Mouse (Mus musculus): ENCODE measurements around the gene Nhlrc3. TPM values are rescaled to one million over a fixed set of nuclear protein-coding genes. Genes with fewer than 3 reads are reported as not detected.
A peak's percentile ranks its signal among the peaks of the same experiment; 100 is the strongest.

The Nhlrc3 gene
- 12.6 and 16.2 TPM in 2 replicates for total RNA-seq (2012; rRNA removed)

- peak within 1 kb of the TSS; percentile 86 to 90 for H3K4me3 ChIP-seq (ENCODE audit: insufficient read depth in 1 of 2, low read depth in 1 of 2, low read length in 2 of 2, poor library complexity in 1 of 2, severe bottlenecking in 1 of 2)
- no peaks in the 10 kb centered on the region for H3K9me3 ChIP-seq (ENCODE audit: control insufficient read depth, insufficient read depth, low read depth, low read length)
- peak within 1 kb of the TSS; percentile 91 for H3K9ac ChIP-seq (ENCODE audit: insufficient read depth, low read depth, low read length, poor library complexity, severe bottlenecking)
- peak; percentile 55 for DNase-seq (ENCODE audit: low read depth, low spot score)
- in situ Hi-C loops (cut with MboI; ENCODE audit: low sequenced_read_pairs in 2 of 2, unreplicated experiment in 2 of 2), result loop anchor here (25.0 kb wide), 2 partner anchors 426 to 1201 kb away; partner anchors contain the start of genes Foxo1 (in 2 of the 2) and Lhfp (in 1 of the 2)
- peak within 1 kb of the TSS; percentile 82 for H3K27ac ChIP-seq (ENCODE audit: insufficient read depth, low read depth, low read length, poor library complexity, severe bottlenecking)
- TF ChIP-seq CHD2 (IDR thresholded peaks at IDR 0.05; ENCODE audit: low read depth, low read length) (0 out of 2 replicates have a peak, but pooled peaks have one; percentile 68), HCFC1 (IDR thresholded peaks at IDR 0.05; ENCODE audit: borderline replicate concordance, insufficient read depth, low read length) (0 out of 2 replicates have a peak, but pooled peaks have one; percentile 66), MAFK (IDR thresholded peaks at IDR 0.05; ENCODE audit: insufficient read depth, low read depth, low read length) (no peak)
- H3K4me1 ChIP-seq (ENCODE audit: control insufficient read depth in 2 of 2, insufficient read depth in 2 of 2, low read length in 2 of 2, poor library complexity in 1 of 2), result peaks cover 3 to 4% of the 10 kb centered on the region in 2 experiments; a peak in 2 of 4 replicates
- no peaks in the 10 kb centered on the region; the same call in 1 of the 2 replicates for H3K36me3 ChIP-seq (ENCODE audit: control insufficient read depth, insufficient read depth, low read length, poor library complexity, severe bottlenecking)
These were observed at the start of gene Nhlrc3, which contains the start of gene Proser1 for GRCm38 (mm10) chr3:53463046-53463764. TSS of gene Nhlrc3 (minus strand) at chr3:53463332. TSS of gene Proser1 (plus strand) at chr3:53463666.

- in situ Hi-C loops (cut with MboI; ENCODE audit: low sequenced_read_pairs in 2 of 2, unreplicated experiment in 2 of 2), result no loop called here
- H3K4me3 ChIP-seq (ENCODE audit: insufficient read depth in 1 of 2, low read depth in 1 of 2, low read length in 2 of 2, poor library complexity in 1 of 2, severe bottlenecking in 1 of 2), result no peak overlapping the region
- DNase-seq (ENCODE audit: low read depth, low spot score), result no peak
These were observed 39.3 kb upstream of the Nhlrc3 start for GRCm38 (mm10) chr3:53502428-53502827.

GRCm38 (mm10) chr3:53498351-53498905, 35.3 kb upstream of the Nhlrc3 start:
- no peaks in the 10 kb centered on the region for H3K36me3 ChIP-seq (ENCODE audit: control insufficient read depth, insufficient read depth, low read length, poor library complexity, severe bottlenecking)
- no peak overlapping the region for H3K4me3 ChIP-seq (ENCODE audit: insufficient read depth in 1 of 2, low read depth in 1 of 2, low read length in 2 of 2, poor library complexity in 1 of 2, severe bottlenecking in 1 of 2)
- H3K27ac ChIP-seq (ENCODE audit: insufficient read depth, low read depth, low read length, poor library complexity, severe bottlenecking), result no peak overlapping the region
- H3K9ac ChIP-seq (ENCODE audit: insufficient read depth, low read depth, low read length, poor library complexity, severe bottlenecking), result no peak overlapping the region
- no peak for DNase-seq (ENCODE audit: low read depth, low spot score)
- no peaks in the 10 kb centered on the region for H3K9me3 ChIP-seq (ENCODE audit: control insufficient read depth, insufficient read depth, low read depth, low read length)
- TF ChIP-seq ZNF384 (IDR thresholded peaks at IDR 0.05; ENCODE audit: low read depth, low read length) (no peak), CHD2 (IDR thresholded peaks at IDR 0.05; ENCODE audit: low read depth, low read length) (no peak), MAFK (IDR thresholded peaks at IDR 0.05; ENCODE audit: insufficient read depth, low read depth, low read length) (no peak), HCFC1 (IDR thresholded peaks at IDR 0.05; ENCODE audit: borderline replicate concordance, insufficient read depth, low read length) (no peak), ZC3H11A (IDR thresholded peaks at IDR 0.05; ENCODE audit: borderline replicate concordance, low read depth, low read length) (no peak)
- no peaks in the 10 kb centered on the region for H3K4me1 ChIP-seq (ENCODE audit: control insufficient read depth in 2 of 2, insufficient read depth in 2 of 2, low read length in 2 of 2, poor library complexity in 1 of 2)
- in situ Hi-C loops (cut with MboI; ENCODE audit: low sequenced_read_pairs in 2 of 2, unreplicated experiment in 2 of 2), result no loop called here

More at GRCm38 (mm10) chr3:53502428-53502827, 39.3 kb upstream of the Nhlrc3 start:
- no peak overlapping the region for H3K9ac ChIP-seq (ENCODE audit: insufficient read depth, low read depth, low read length, poor library complexity, severe bottlenecking)
- H3K36me3 ChIP-seq (ENCODE audit: control insufficient read depth, insufficient read depth, low read length, poor library complexity, severe bottlenecking), result no peaks in the 10 kb centered on the region
- TF ChIP-seq MAFK (IDR thresholded peaks at IDR 0.05; ENCODE audit: insufficient read depth, low read depth, low read length) (no peak), CHD2 (IDR thresholded peaks at IDR 0.05; ENCODE audit: low read depth, low read length) (no peak), HCFC1 (IDR thresholded peaks at IDR 0.05; ENCODE audit: borderline replicate concordance, insufficient read depth, low read length) (no peak)
- no peaks in the 10 kb centered on the region for H3K4me1 ChIP-seq (ENCODE audit: control insufficient read depth in 2 of 2, insufficient read depth in 2 of 2, low read length in 2 of 2, poor library complexity in 1 of 2)
- H3K9me3 ChIP-seq (ENCODE audit: control insufficient read depth, insufficient read depth, low read depth, low read length), result no peaks in the 10 kb centered on the region
- H3K27ac ChIP-seq (ENCODE audit: insufficient read depth, low read depth, low read length, poor library complexity, severe bottlenecking), result no peak overlapping the region

- TF ChIP-seq CHD2 (IDR thresholded peaks at IDR 0.05; ENCODE audit: low read depth, low read length) (no peak), ZC3H11A (IDR thresholded peaks at IDR 0.05; ENCODE audit: borderline replicate concordance, low read depth, low read length) (no peak), MAFK (IDR thresholded peaks at IDR 0.05; ENCODE audit: insufficient read depth, low read depth, low read length) (no peak), HCFC1 (IDR thresholded peaks at IDR 0.05; ENCODE audit: borderline replicate concordance, insufficient read depth, low read length) (no peak), ZNF384 (IDR thresholded peaks at IDR 0.05; ENCODE audit: low read depth, low read length) (no peak)
- DNase-seq (ENCODE audit: low read depth, low spot score), result no peak
- H3K27ac ChIP-seq (ENCODE audit: insufficient read depth, low read depth, low read length, poor library complexity, severe bottlenecking), result no peak within 1 kb of the TSS
- in situ Hi-C loops (cut with MboI; ENCODE audit: low sequenced_read_pairs in 2 of 2, unreplicated experiment in 2 of 2), result no loop called here
- no peaks in the 10 kb centered on the region for H3K9me3 ChIP-seq (ENCODE audit: control insufficient read depth, insufficient read depth, low read depth, low read length)
- no peaks in the 10 kb centered on the region for H3K36me3 ChIP-seq (ENCODE audit: control insufficient read depth, insufficient read depth, low read length, poor library complexity, severe bottlenecking)
- no peak within 1 kb of the TSS for H3K9ac ChIP-seq (ENCODE audit: insufficient read depth, low read depth, low read length, poor library complexity, severe bottlenecking)
- no peak within 1 kb of the TSS for H3K4me3 ChIP-seq (ENCODE audit: insufficient read depth in 1 of 2, low read depth in 1 of 2, low read length in 2 of 2, poor library complexity in 1 of 2, severe bottlenecking in 1 of 2)
- H3K4me1 ChIP-seq (ENCODE audit: control insufficient read depth in 2 of 2, insufficient read depth in 2 of 2, low read length in 2 of 2, poor library complexity in 1 of 2), result peaks cover 0 to 3% of the 10 kb centered on the region in 2 experiments; a peak in 1 of 4 replicates
These were observed 25.2 kb upstream of the Nhlrc3 start, which contains the start of gene Stoml3 for GRCm38 (mm10) chr3:53488353-53488752. TSS of gene Stoml3 (plus strand) at chr3:53488653.

Data from ES-E14 (cell line).